Mouse (Mus musculus): ENCODE measurements around the gene Fer. TPM values are rescaled to one million over a fixed set of nuclear protein-coding genes. Genes with fewer than 3 reads are reported as not detected.

Fer gene
- polyA plus RNA-seq, 1 experiment from 2014 or later: 30.8 TPM

GRCm38 (mm10) chr17:63946772-63947171, 83.9 kb downstream of the Fer start:
- no peaks in the 10 kb centered on the region for H3K27me3 ChIP-seq
- H3K9me3 ChIP-seq: no peaks in the 10 kb centered on the region
- no peak for ATAC-seq (ENCODE audit: low FRiP score, low read depth)
- WGBS: 90% methylated on average over 2 of the region's 2 CpGs
- H3K36me3 ChIP-seq: no peaks in the 10 kb centered on the region
- H3K4me2 ChIP-seq (replicated peaks): no peak overlapping the region
- H3K4me3 ChIP-seq: no peak overlapping the region
- no peak overlapping the region for H3K9ac ChIP-seq
- H3K4me1 ChIP-seq: no peaks in the 10 kb centered on the region
- no peak overlapping the region for H3K27ac ChIP-seq

- WGBS: 87% methylated on average over 4 of the region's 4 CpGs
- Histone ChIP-seq H3K4me1 (no peaks in the 10 kb centered on the region), H3K9ac (no peak overlapping the region), H3K4me2 (replicated peaks) (no peak overlapping the region), H3K27me3 (no peaks in the 10 kb centered on the region), H3K36me3 (no peaks in the 10 kb centered on the region), H3K9me3 (no peaks in the 10 kb centered on the region), H3K27ac (no peak overlapping the region), H3K4me3 (no peak overlapping the region)
- no peak for ATAC-seq (ENCODE audit: low FRiP score, low read depth)
Observed at GRCm38 (mm10) chr17:63948811-63949210, 85.9 kb downstream of the Fer start.

GRCm38 (mm10) chr17:63951436-63951835, 88.6 kb downstream of the Fer start:
- ATAC-seq (ENCODE audit: low FRiP score, low read depth): no peak
- WGBS: 71% methylated on average over 2 of the region's 2 CpGs
- Histone ChIP-seq H3K4me3 (no peak overlapping the region), H3K9ac (no peak overlapping the region), H3K27ac (no peak overlapping the region), H3K36me3 (no peaks in the 10 kb centered on the region), H3K27me3 (no peaks in the 10 kb centered on the region), H3K9me3 (no peaks in the 10 kb centered on the region), H3K4me2 (replicated peaks) (no peak overlapping the region), H3K4me1 (no peaks in the 10 kb centered on the region)

GRCm38 (mm10) chr17:63967091-63967490, 104.2 kb downstream of the Fer start:
- ATAC-seq (ENCODE audit: low FRiP score, low read depth): no peak
- no peak overlapping the region for H3K4me2 ChIP-seq (replicated peaks)
- no peak overlapping the region for H3K27ac ChIP-seq
- WGBS: 87% methylated on average over 3 of the region's 3 CpGs
- no peak overlapping the region for H3K4me3 ChIP-seq
- no peaks in the 10 kb centered on the region for H3K9me3 ChIP-seq
- H3K4me1 ChIP-seq: no peaks in the 10 kb centered on the region
- no peak overlapping the region for H3K9ac ChIP-seq
- no peaks in the 10 kb centered on the region for H3K36me3 ChIP-seq
- no peaks in the 10 kb centered on the region for H3K27me3 ChIP-seq

- ATAC-seq (ENCODE audit: low FRiP score, low read depth): no peak
Observed at GRCm38 (mm10) chr17:63969448-63969847, 106.6 kb downstream of the Fer start.

GRCm38 (mm10) chr17:63970239-63970638, 107.4 kb downstream of the Fer start:
- Histone ChIP-seq H3K9ac (no peak overlapping the region), H3K27me3 (no peaks in the 10 kb centered on the region), H3K4me2 (replicated peaks) (no peak overlapping the region), H3K9me3 (no peaks in the 10 kb centered on the region), H3K27ac (no peak overlapping the region), H3K4me1 (no peaks in the 10 kb centered on the region), H3K36me3 (0 out of 2 replicates have a peak, but pooled peaks cover 6% of the 10 kb centered on the region), H3K4me3 (no peak overlapping the region)
- ATAC-seq (ENCODE audit: low FRiP score, low read depth): no peak
- WGBS: 55% methylated on average over 5 of the region's 5 CpGs

More at GRCm38 (mm10) chr17:63969448-63969847, 106.6 kb downstream of the Fer start:
- Histone ChIP-seq H3K36me3 (0 out of 2 replicates have a peak, but pooled peaks cover 3% of the 10 kb centered on the region), H3K9ac (no peak overlapping the region), H3K4me1 (no peaks in the 10 kb centered on the region), H3K4me2 (replicated peaks) (no peak overlapping the region), H3K9me3 (no peaks in the 10 kb centered on the region), H3K27me3 (no peaks in the 10 kb centered on the region), H3K4me3 (no peak overlapping the region), H3K27ac (no peak overlapping the region)
- 74% methylated on average over 10 of the region's 10 CpGs for WGBS

- ATAC-seq (ENCODE audit: low FRiP score, low read depth): no peak
- H3K4me2 ChIP-seq (replicated peaks): no peak overlapping the region
- no peaks in the 10 kb centered on the region for H3K9me3 ChIP-seq
- H3K36me3 ChIP-seq: 0 out of 2 replicates have a peak, but pooled peaks cover 6% of the 10 kb centered on the region
- H3K9ac ChIP-seq: no peak overlapping the region
- 71% methylated on average over 1 of the region's 1 CpGs for WGBS
- H3K4me1 ChIP-seq: no peaks in the 10 kb centered on the region
- H3K4me3 ChIP-seq: no peak overlapping the region
- no peaks in the 10 kb centered on the region for H3K27me3 ChIP-seq
- no peak overlapping the region for H3K27ac ChIP-seq
Observed at GRCm38 (mm10) chr17:63970939-63971338, 108.1 kb downstream of the Fer start.

- Histone ChIP-seq H3K4me1 (no peaks in the 10 kb centered on the region), H3K27me3 (no peaks in the 10 kb centered on the region), H3K9me3 (no peaks in the 10 kb centered on the region), H3K4me3 (no peak overlapping the region), H3K36me3 (0 out of 2 replicates have a peak, but pooled peaks cover 6% of the 10 kb centered on the region), H3K27ac (no peak overlapping the region), H3K9ac (no peak overlapping the region), H3K4me2 (replicated peaks) (no peak overlapping the region)
- ATAC-seq (ENCODE audit: low FRiP score, low read depth): no peak
- WGBS: 74% methylated on average over 4 of the region's 4 CpGs
Observed at GRCm38 (mm10) chr17:63972181-63972580, 109.3 kb downstream of the Fer start.

- 75% methylated on average over 5 of the region's 5 CpGs for WGBS
- no peaks in the 10 kb centered on the region for H3K27me3 ChIP-seq
Observed at GRCm38 (mm10) chr17:63973806-63974205, 110.9 kb downstream of the Fer start.

GRCm38 (mm10) chr17:63974253-63974652, 111.4 kb downstream of the Fer start:
- no peaks in the 10 kb centered on the region for H3K4me1 ChIP-seq
- no peaks in the 10 kb centered on the region for H3K27me3 ChIP-seq
- H3K4me3 ChIP-seq: no peak overlapping the region
- 76% methylated on average over 5 of the region's 5 CpGs for WGBS
- H3K27ac ChIP-seq: no peak overlapping the region
- no peaks in the 10 kb centered on the region for H3K9me3 ChIP-seq
- no peak overlapping the region for H3K9ac ChIP-seq
- H3K4me2 ChIP-seq (replicated peaks): no peak overlapping the region
- 0 out of 2 replicates have a peak, but pooled peaks cover 6% of the 10 kb centered on the region for H3K36me3 ChIP-seq
- ATAC-seq (ENCODE audit: low FRiP score, low read depth): no peak

More at GRCm38 (mm10) chr17:63973806-63974205, 110.9 kb downstream of the Fer start:
- H3K36me3 ChIP-seq: 0 out of 2 replicates have a peak, but pooled peaks cover 6% of the 10 kb centered on the region
- no peak for ATAC-seq (ENCODE audit: low FRiP score, low read depth)
- no peak overlapping the region for H3K4me3 ChIP-seq
- no peaks in the 10 kb centered on the region for H3K4me1 ChIP-seq
- H3K4me2 ChIP-seq (replicated peaks): no peak overlapping the region
- H3K27ac ChIP-seq: no peak overlapping the region
- no peak overlapping the region for H3K9ac ChIP-seq
- no peaks in the 10 kb centered on the region for H3K9me3 ChIP-seq

- WGBS: 89% methylated on average over 4 of the region's 4 CpGs
- no peak overlapping the region for H3K27ac ChIP-seq
- H3K9ac ChIP-seq: no peak overlapping the region
- H3K9me3 ChIP-seq: no peaks in the 10 kb centered on the region
- H3K4me2 ChIP-seq (replicated peaks): no peak overlapping the region
- no peak for ATAC-seq (ENCODE audit: low FRiP score, low read depth)
- H3K27me3 ChIP-seq: no peaks in the 10 kb centered on the region
- H3K4me3 ChIP-seq: no peak overlapping the region
- H3K36me3 ChIP-seq: 0 out of 2 replicates have a peak, but pooled peaks cover 6% of the 10 kb centered on the region
- H3K4me1 ChIP-seq: no peaks in the 10 kb centered on the region
Observed at GRCm38 (mm10) chr17:63978794-63979571, 116.1 kb downstream of the Fer start.

- Histone ChIP-seq H3K9ac (no peak overlapping the region), H3K4me3 (no peak overlapping the region), H3K27me3 (no peaks in the 10 kb centered on the region), H3K27ac (no peak overlapping the region), H3K36me3 (no peaks in the 10 kb centered on the region), H3K4me1 (no peaks in the 10 kb centered on the region), H3K4me2 (replicated peaks) (no peak overlapping the region), H3K9me3 (no peaks in the 10 kb centered on the region)
- no peak for ATAC-seq (ENCODE audit: low FRiP score, low read depth)
- WGBS: 91% methylated on average over 3 of the region's 3 CpGs
Observed at GRCm38 (mm10) chr17:63980167-63980566, 117.3 kb downstream of the Fer start.

GRCm38 (mm10) chr17:63988710-63989109, 125.8 kb downstream of the Fer start:
- 88% methylated on average over 2 of the region's 2 CpGs for WGBS
- no peak overlapping the region for H3K4me2 ChIP-seq (replicated peaks)
- no peaks in the 10 kb centered on the region for H3K36me3 ChIP-seq
- no peak overlapping the region for H3K27ac ChIP-seq
- no peak overlapping the region for H3K9ac ChIP-seq
- no peaks in the 10 kb centered on the region for H3K4me1 ChIP-seq
- no peak for ATAC-seq (ENCODE audit: low FRiP score, low read depth)
- H3K4me3 ChIP-seq: no peak overlapping the region
- no peaks in the 10 kb centered on the region for H3K27me3 ChIP-seq
- H3K9me3 ChIP-seq: no peaks in the 10 kb centered on the region

Data from limb, embryonic 13.5 days (tissue).